Mouse (Mus musculus) ES-Bruce4 (cell line): ENCODE results near the gene Traip.

Experiments used
- CTCF ChIP-seq: IDR thresholded peaks from one replicate; pipeline ENCODE4 v1.8.1; 2011; ENCODE audit warnings: low read depth, low read length
- POLR2A ChIP-seq: IDR thresholded peaks from one replicate; pipeline ENCODE4 v1.8.1; 2011; ENCODE audit warnings: low read length; ENCODE audit not compliant: insufficient read depth

DNA sequence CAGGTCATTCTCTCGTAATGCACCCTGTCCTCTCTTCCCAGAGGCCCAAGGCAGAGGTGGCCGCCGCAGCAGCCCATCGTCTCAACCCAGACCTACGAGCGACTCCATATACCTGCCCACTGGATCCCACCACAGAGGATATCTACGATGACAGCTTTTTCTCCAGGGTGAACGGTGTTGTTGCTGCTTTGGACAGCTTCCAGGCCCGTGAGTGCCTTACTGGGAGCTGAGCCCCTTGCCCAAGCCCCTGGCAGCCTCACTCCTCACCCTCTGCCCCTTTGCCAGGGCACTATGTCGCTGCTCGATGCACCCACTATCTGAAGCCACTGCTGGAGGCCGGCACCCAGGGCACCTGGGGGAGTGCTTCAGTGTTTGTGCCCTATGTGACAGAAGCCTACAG, 28.9 kb downstream of the Traip start:
- TF ChIP-seq POLR2A (no peak), CTCF (no peak)
